Mouse (Mus musculus): Measurements from ENCODE around the gene Gm5938. TPM values are rescaled to one million over a fixed set of nuclear protein-coding genes. Genes with fewer than 3 reads are reported as not detected.

Gm5938 gene
- not detected for total RNA-seq (2021)
- long read RNA-seq, experiment 1 = 0 reads
- long read RNA-seq, experiment 2 = 0 reads

- DNase-seq = no peak
Observed at GRCm38 (mm10) chrX:78125167-78125566, at the start of gene Gm5938. Gene Gm5938 (plus strand): TSS chrX:78125467.

- DNase-seq = no peak
Observed at GRCm38 (mm10) chrX:78091274-78091673, 34.0 kb upstream of the Gm5938 start, which contains the start of gene Obp1a. Gene Obp1a (minus strand): TSS chrX:78091374.

Other genes with a start within 250 kb of the Gm5938 start
- gene 5430402E10Rik, start 200.4 kb upstream of the Gm5938 start, total RNA-seq (2021) = not detected
- not detected for gene Obp1a, start 34.1 kb upstream of the Gm5938 start, total RNA-seq (2021)
- gene Obp1b, start 61.3 kb downstream of the Gm5938 start, total RNA-seq (2021) = not detected
- gene Gm14743, start 120.5 kb downstream of the Gm5938 start, total RNA-seq (2021) = not detected
- not detected for gene 4930480E11Rik, start 244.2 kb downstream of the Gm5938 start, total RNA-seq (2021)

All from adrenal gland, postnatal 10 days (tissue).